Mouse (Mus musculus) adrenal gland, postnatal 10 days (tissue): ENCODE measurements around the gene Zc2hc1c. TPM values are rescaled to one million over a fixed set of nuclear protein-coding genes. Genes with fewer than 3 reads are reported as not detected.
"Not testable (repeated sequence)": the region's sequence is repeated elsewhere in the genome, so short reads cannot be mapped to it uniquely, and the experiment has no call there.

Experiments
- DNase-seq: peaks from one replicate; pipeline ENCODE4 v3.0.0; 2021; ENCODE audit warnings: mixed read lengths
- long read RNA-seq, 2 experiments: library from polyadenylated mRNA; stranded (forward); transcript quantifications; one replicate each; pipeline ENCODE4 v2.0.0; 2021
- total RNA-seq, 2 experiments: library from RNA; stranded (reverse); gene quantifications; 2 replicates each; pipeline ENCODE4 v1.2.3; 2021

Gene Zc2hc1c
- total RNA-seq: 1 to 10 TPM in 1 of 2 experiments, under 1 TPM in 1; 0.78 to 1.2 TPM
- long read RNA-seq, experiment 1, full-length matches to known transcripts: 2 of 4 reads
- long read RNA-seq, experiment 1, partial matches to known transcripts: 1 of 4 reads
- long read RNA-seq, experiment 1, other reads (novel, unspliced or antisense): 1 of 4 reads
- long read RNA-seq, experiment 2, full-length matches to known transcripts: 1 of 3 reads
- long read RNA-seq, experiment 2, partial matches to known transcripts: 1 of 3 reads
- long read RNA-seq, experiment 2, other reads (novel, unspliced or antisense): 1 of 3 reads

- peak; percentile 91 for DNase-seq
These were observed at the start of gene Zc2hc1c for GRCm38 (mm10) chr12:85288486-85289156. Gene Zc2hc1c, plus strand, starts transcription at chr12:85288591.

GRCm38 (mm10) chr12:85252083-85252482, 36.3 kb upstream of the Zc2hc1c start:
- no peak for DNase-seq

GRCm38 (mm10) chr12:85256074-85256751, 32.2 kb upstream of the Zc2hc1c start:
- DNase-seq: no peak

GRCm38 (mm10) chr12:85257008-85257639, 31.3 kb upstream of the Zc2hc1c start:
- no peak for DNase-seq

GRCm38 (mm10) chr12:85262489-85262888, 25.9 kb upstream of the Zc2hc1c start:
- no peak for DNase-seq

- no peak for DNase-seq
These were observed 25.2 kb upstream of the Zc2hc1c start for GRCm38 (mm10) chr12:85263190-85263589.

GRCm38 (mm10) chr12:85264531-85264930, 23.9 kb upstream of the Zc2hc1c start:
- DNase-seq: peak; percentile 20

- no peak for DNase-seq
These were observed 23.5 kb upstream of the Zc2hc1c start for GRCm38 (mm10) chr12:85264940-85265339.

GRCm38 (mm10) chr12:85266248-85266647, 22.1 kb upstream of the Zc2hc1c start:
- no peak for DNase-seq

GRCm38 (mm10) chr12:85269821-85270220, 18.6 kb upstream of the Zc2hc1c start:
- no peak for DNase-seq

GRCm38 (mm10) chr12:85270319-85270718, 18.1 kb upstream of the Zc2hc1c start, which contains the start of gene Mlh3:
Gene Mlh3, minus strand, starts transcription at chr12:85270599.
- peak; percentile 86 for DNase-seq

GRCm38 (mm10) chr12:85271132-85271842, 17.1 kb upstream of the Zc2hc1c start:
- no peak for DNase-seq

- no peak for DNase-seq
These were observed 16.6 kb upstream of the Zc2hc1c start for GRCm38 (mm10) chr12:85271843-85272206.

GRCm38 (mm10) chr12:85273508-85273907, 14.9 kb upstream of the Zc2hc1c start:
- DNase-seq: no peak

- no peak for DNase-seq
These were observed 12.1 kb upstream of the Zc2hc1c start for GRCm38 (mm10) chr12:85276273-85276672.

GRCm38 (mm10) chr12:85278919-85279318, 9.5 kb upstream of the Zc2hc1c start:
- no peak for DNase-seq

GRCm38 (mm10) chr12:85279396-85280080, 8.9 kb upstream of the Zc2hc1c start:
- peak; percentile 29 for DNase-seq

GRCm38 (mm10) chr12:85280105-85280844, 8.1 kb upstream of the Zc2hc1c start:
- peak; percentile 98 for DNase-seq

- no peak for DNase-seq
These were observed 7.3 kb upstream of the Zc2hc1c start for GRCm38 (mm10) chr12:85280845-85281651.

GRCm38 (mm10) chr12:85281756-85282155, 6.6 kb upstream of the Zc2hc1c start:
- not testable (repeated sequence) for DNase-seq
